Mouse (Mus musculus) Muller cell, postnatal 12 days (primary cell): ENCODE data around the gene Olfr487.
"Not testable (repeated sequence)": the region's sequence is repeated elsewhere in the genome, so short reads cannot be mapped to it uniquely, and the experiment has no call there.

ENCODE experiments used
- DNase-seq: peaks from one replicate; pipeline ENCODE4 v3.0.0-alpha.2; 2015; ENCODE audit errors: inconsistent ontology term

Olfr487 gene

DNA sequence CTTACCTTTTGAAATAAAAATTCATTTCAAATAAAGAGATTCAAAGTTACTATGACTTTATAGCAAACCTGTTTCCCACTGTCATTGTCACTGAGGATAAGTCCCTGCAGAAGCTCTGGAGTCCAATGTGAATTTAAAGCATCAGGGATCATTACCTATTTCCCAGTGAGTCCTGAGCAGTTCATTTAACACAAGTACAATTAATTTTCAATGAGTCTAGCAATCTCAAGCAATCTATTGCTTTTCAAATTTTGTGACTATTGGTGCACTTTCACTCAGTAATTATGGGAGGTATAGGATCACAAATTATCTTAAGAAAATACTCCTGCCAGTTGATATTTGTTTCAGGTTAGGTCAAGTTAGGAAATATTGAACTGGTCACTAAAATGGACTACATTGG lies at the start of gene Olfr487:
TSS of gene Olfr487 (minus strand) at position 101 of the 400 bp plus-strand sequence.
- DNase-seq = not testable (repeated sequence)

DNA sequence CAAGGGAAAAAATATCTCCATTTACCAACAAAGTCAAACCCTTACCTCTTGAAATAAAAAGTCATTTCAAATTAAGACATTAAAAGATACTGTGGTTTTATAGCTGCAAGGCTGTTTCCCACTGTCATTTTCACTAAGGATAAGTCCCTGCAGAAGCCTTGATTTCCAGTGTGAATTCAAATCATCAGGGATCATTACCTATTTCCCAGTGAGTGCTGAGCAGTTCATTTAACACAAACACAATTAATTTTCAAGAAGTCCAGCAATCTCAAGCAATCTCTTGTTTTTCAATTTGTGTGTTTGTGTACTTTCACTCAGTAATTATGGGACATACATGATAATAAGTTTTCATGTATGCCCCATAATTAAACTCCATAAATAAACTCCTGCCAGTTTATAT lies 43.8 kb upstream of the Olfr487 start, which contains the start of gene Olfr488:
TSS of gene Olfr488 (minus strand) at position 101 of the 400 bp plus-strand sequence.
- DNase-seq = no peak

DNA sequence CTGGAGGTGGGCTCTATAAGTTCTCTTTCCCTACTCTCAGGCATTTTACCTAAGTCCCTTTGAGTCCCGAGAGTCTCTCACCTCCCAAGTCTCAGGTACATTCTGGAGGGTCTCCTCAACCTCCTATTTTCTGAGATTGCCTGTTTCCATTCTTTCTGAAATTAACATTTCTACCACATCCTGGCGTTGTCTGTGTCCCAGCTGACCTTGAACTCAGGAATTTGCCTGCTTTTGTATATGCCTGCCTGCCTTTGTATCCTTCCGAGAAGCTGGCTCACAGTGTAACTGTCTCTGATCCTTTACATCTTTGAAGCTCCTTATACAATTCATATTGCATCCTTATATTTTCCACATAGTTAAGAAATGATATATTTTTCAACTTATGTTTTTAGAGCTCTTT lies 19.1 kb upstream of the Olfr487 start:
- DNase-seq = no peak

DNA sequence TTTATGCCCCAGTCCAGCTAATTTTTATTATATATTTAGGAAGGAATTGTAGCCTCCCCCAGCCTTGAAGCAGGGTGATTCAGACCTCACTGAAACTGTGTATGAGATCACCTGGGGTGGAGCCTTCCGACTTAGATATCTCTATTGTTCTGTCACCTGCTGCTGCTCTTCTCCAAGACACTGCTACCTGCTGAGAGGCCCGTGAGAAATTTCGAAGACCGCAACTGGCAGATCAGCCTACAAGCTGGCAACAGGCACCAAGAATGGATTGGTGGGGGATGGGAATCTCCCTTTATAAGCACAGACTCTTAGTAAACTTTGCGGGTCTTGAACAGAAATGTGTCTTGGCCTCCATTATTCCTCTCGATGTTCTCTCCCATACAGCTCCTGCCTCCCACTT lies 17.5 kb downstream of the Olfr487 start:
- DNase-seq = no peak

DNA sequence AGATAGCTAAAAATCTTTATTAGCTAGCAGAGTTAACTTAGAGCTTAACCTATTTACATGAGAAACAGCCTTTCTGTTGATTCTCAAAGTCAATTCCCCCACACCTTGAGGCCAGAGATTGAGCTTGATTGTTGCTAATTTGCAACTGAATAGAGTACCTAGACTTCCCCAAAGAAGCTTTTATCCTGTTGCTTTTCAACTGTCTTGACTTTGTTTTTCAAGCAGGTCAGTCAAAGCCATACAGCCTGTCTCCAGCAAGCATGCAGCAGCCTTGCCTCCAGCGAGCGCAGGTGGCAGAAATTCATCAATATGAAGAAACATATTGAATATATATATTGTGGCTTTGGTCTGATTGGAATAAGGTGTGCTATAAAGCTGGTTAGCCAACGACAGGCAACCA lies 18.1 kb downstream of the Olfr487 start:
- DNase-seq = not testable (repeated sequence)

DNA sequence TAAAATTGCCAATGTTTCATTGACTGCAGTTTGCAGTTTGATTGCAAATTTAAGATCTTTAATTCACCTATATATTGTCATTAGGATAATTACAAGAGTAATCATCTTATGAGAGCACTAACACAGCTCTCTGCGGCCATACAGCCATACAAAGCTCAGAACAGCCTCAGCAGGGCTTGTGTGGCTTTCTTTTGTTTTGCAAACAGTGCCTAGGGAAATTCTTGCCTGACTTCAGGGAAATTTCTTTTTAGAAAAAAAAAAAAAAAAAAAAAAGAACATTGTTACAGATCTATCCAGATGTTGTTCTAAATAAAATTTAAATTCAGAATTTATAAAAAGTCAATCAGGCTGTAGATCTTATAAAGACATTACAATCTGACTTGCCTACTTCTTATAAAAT lies 21.7 kb downstream of the Olfr487 start:
- DNase-seq = not testable (repeated sequence)

DNA sequence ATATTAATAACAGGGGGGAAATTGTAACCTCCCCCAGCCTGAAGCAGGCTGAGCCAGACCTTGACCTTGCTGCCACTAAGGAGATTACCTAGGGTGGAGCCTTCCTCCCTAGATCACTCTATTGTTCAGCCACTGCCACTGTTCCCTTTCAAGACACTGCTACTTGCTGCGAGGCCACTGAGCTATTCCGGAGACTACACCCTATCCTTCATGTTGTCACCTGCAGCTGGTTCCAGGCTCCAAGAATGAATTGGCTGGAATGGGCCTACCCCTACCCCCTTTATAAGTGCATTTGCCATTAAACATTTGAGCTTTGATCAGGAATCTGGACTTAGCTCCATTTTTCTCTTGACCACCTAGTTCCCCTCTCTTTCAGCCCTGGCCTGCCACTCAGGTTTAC lies 23.2 kb downstream of the Olfr487 start:
- not testable (repeated sequence) for DNase-seq

DNA sequence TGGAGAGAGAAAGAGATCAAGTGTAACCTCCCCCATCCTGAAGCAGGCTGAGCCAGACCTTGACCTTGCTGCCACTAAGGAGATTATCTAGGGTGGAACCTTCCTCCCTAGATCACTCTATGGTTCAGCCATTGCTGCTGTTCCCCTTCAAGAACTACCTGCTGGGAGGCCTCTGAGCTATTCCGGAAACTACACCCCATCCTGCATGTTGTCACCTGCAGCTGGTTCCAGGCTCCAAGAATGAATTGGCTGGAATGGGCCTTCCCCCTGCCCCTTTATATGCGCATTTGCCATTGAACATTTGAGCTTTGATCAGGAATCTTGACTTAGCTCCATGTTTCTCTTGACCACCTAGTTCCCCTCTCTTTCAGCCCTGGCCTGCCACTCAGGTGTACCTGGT lies 29.2 kb downstream of the Olfr487 start:
- DNase-seq = not testable (repeated sequence)

DNA sequence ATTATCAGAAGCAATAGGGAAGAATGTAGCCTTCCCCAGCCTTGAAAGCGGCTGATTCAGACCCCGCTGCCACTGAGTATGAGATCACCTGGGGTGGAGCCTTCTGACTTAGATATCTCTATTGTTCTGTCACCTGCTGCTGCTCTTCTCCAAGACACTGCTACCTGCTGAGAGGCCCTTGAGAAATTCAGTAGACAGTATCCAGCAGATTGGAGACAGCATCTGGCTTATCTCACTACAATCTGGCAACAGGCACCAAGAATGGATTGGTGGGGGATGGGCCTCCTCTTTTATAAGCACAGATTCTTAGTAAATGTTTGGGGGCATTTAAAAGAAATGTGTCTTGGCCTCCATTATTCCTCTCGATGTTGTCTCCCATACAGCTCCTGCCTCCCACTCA lies 30.0 kb downstream of the Olfr487 start:
- not testable (repeated sequence) for DNase-seq

DNA sequence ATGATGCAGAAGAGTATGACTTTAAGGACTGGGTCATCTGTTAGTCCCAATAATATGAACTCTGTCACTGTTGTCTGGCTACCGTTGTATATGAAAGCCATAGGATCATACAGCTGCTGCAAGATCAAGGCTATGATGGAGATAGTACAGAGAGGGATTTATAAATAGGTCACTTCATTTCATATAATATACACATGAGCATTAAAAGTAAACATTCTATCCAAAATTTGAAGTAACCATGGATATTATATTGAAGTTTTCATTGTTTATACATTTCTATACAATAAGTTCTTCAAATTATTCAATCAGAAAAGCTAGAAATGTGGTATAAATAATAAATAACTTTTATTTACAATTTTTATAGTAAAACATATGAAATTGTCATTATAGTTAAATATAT lies 41.8 kb downstream of the Olfr487 start, which contains the start of gene Olfr486:
TSS of gene Olfr486 (minus strand) at position 101 of the 400 bp plus-strand sequence.
- DNase-seq = not testable (repeated sequence)

DNA sequence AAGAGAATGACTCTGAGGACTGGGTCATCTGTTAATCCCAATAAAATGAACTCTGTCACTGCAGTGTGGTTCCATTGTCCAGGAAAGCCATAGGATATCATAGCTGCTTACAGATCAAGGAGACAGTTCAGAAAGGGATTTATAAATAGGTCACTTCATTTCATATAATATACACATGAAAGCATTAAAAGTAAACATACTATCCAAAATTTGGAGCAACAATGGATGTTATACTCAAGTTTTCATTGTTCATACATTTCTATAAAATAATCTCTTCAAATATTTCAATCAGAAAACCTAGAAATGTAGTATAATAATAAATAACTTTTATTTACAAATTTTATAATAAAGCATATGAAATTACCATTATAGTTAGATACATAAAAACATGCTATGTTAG lies 54.7 kb downstream of the Olfr487 start, which contains the start of gene Olfr485:
TSS of gene Olfr485 (minus strand) at position 101 of the 400 bp plus-strand sequence.
- no peak for DNase-seq
